Mouse (Mus musculus) megakaryocyte, embryonic 14.5 days (primary cell): ENCODE data around the gene Ly75.

ENCODE experiments used
- FLI1 ChIP-seq: IDR thresholded peaks from 2 replicates; pipeline ENCODE4 v1.6.1; 2012; ENCODE audit warnings: low read length, inconsistent platforms, mixed read lengths
- GATA1 ChIP-seq: IDR thresholded peaks from 3 replicates; pipeline ENCODE4 v1.6.1; 2012; ENCODE audit warnings: mixed read lengths, low read length, inconsistent platforms, borderline replicate concordance

DNA sequence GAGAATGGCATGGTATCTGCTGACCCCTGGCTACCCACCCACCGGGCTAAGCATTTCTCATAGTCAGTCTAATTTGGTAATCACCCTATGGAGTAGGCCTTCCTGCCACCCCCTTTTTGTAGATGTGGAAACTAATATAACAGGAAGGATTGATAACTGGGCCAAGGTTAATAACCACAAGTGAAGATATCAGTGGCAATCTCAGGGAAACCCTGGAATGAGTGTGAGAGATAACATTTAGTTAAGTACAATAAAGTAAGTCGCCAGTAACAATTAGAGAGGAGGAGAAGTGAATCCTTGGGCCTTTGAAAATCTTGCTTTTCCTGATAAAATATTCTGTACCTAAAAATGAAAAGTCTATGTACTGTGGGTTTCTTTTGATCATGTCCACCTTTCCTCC is 3.7 kb upstream of the Ly75 start:
- TF ChIP-seq FLI1 = no peak
- TF ChIP-seq GATA1 = no peak
